In genomic region chr11:43775469-43776323, GRCm38 (mm10) we compare ENCODE assay signal across 8 mouse cellular contexts. TPM values are rescaled to one million over a fixed set of nuclear protein-coding genes. Genes with fewer than 3 reads are reported as not detected.
DNase-seq lines count a peak whose midpoint lies in the region; ATAC-seq lines count a peak whose summit lies in the region.

No protein-coding gene starts in this region.

- 13% methylated on average over 63 of the region's 63 CpGs for WGBS in heart, embryonic 10.5 days
- 15% methylated on average over 62 of the region's 63 CpGs for WGBS in forebrain, embryonic 14.5 days
- 15% methylated on average over 59 of the region's 63 CpGs for WGBS in kidney, embryonic 16.5 days

- H3K27me3 ChIP-seq in heart, embryonic 10.5 days (ENCODE audit: insufficient read depth, poor library complexity, severe bottlenecking), result peaks cover 32% of the 10 kb centered on the region
- H3K27me3 ChIP-seq in forebrain, embryonic 14.5 days (replicated peaks; ENCODE audit: control insufficient read depth, insufficient read depth, low read length), result peaks cover 14% of the 10 kb centered on the region; the same call in 1 of the 2 replicates
- H3K27me3 ChIP-seq in kidney, embryonic 16.5 days (ENCODE audit: insufficient read depth, low read length), result peaks cover 3% of the 10 kb centered on the region; the same call in 1 of the 2 replicates

- H3K4me1 ChIP-seq in heart, embryonic 10.5 days, result peaks cover 16% of the 10 kb centered on the region
- peaks cover 3% of the 10 kb centered on the region; the same call in 1 of the 2 replicates for H3K4me1 ChIP-seq in forebrain, embryonic 14.5 days (ENCODE audit: control insufficient read depth, insufficient read depth, low read length)
- no peaks in the 10 kb centered on the region; the same call in 1 of the 2 replicates for H3K4me1 ChIP-seq in kidney, embryonic 16.5 days (ENCODE audit: insufficient read depth, low read length)

- peak overlapping the region; percentile 50 for H3K27ac ChIP-seq in heart, embryonic 10.5 days
- H3K27ac ChIP-seq in forebrain, embryonic 14.5 days (ENCODE audit: low read depth, low read length), result no peak overlapping the region
- H3K27ac ChIP-seq in kidney, embryonic 16.5 days (ENCODE audit: low read length), result no peak overlapping the region

- H3K9ac ChIP-seq in forebrain, embryonic 14.5 days (ENCODE audit: low read length), result peak overlapping the region; percentile 50
- H3K9ac ChIP-seq in kidney, embryonic 16.5 days (replicated peaks; ENCODE audit: low read length), result peak overlapping the region; percentile 55

- no peaks in the 10 kb centered on the region for H3K36me3 ChIP-seq in heart, embryonic 10.5 days
- no peaks in the 10 kb centered on the region for H3K36me3 ChIP-seq in forebrain, embryonic 14.5 days (ENCODE audit: control insufficient read depth, insufficient read depth, low read length)
- H3K36me3 ChIP-seq in kidney, embryonic 16.5 days (ENCODE audit: insufficient read depth, low read length), result no peaks in the 10 kb centered on the region

- ATAC-seq in forebrain, embryonic 14.5 days, result peak; percentile 46; the same call in 1 of the 2 replicates
- ATAC-seq in kidney, embryonic 16.5 days (ENCODE audit: low FRiP score, low TSS enrichment), result peak; percentile 60
- ATAC-seq in activated CD4-positive, CD25-positive, alpha-beta regulatory T cell, adult 4 months, result no peak

- H3K4me2 ChIP-seq in forebrain, embryonic 14.5 days (ENCODE audit: low read length), result peak overlapping the region; percentile 55
- peak overlapping the region; percentile 64 for H3K4me2 ChIP-seq in kidney, embryonic 16.5 days (replicated peaks; ENCODE audit: low read depth, low read length)

- peak; percentile 83 for DNase-seq in heart, embryonic 10.5 days (ENCODE audit: low spot score)
- no peak for DNase-seq in heart, adult 11 months
- peak; percentile 39 for DNase-seq in R1 (ENCODE audit: low read depth, low spot score)
- DNase-seq in forebrain, embryonic 14.5 days (ENCODE audit: low spot score), result peak; percentile 10
- peak; percentile 34 for DNase-seq in mesoderm, embryonic 11.5 days (ENCODE audit: low read depth, low spot score)
- no peak for DNase-seq in layer of hippocampus, adult 9-11 months

- H3K9me3 ChIP-seq in heart, embryonic 10.5 days, result no peaks in the 10 kb centered on the region
- H3K9me3 ChIP-seq in forebrain, embryonic 14.5 days (replicated peaks; ENCODE audit: control insufficient read depth, low read length), result no peaks in the 10 kb centered on the region
- H3K9me3 ChIP-seq in kidney, embryonic 16.5 days (ENCODE audit: low read length), result no peaks in the 10 kb centered on the region

- peak overlapping the region; percentile 62 for H3K4me3 ChIP-seq in heart, embryonic 10.5 days
- H3K4me3 ChIP-seq in forebrain, embryonic 14.5 days (ENCODE audit: low read depth, low read length), result peak overlapping the region; percentile 32
- peak overlapping the region; percentile 45 for H3K4me3 ChIP-seq in kidney, embryonic 16.5 days (ENCODE audit: low read length)

RNA-seq across cellular contexts. Expression of gene Ttc1, which starts 27.9 kb away (rescaled TPM):
- 58.6 and 68.2 TPM in 2 replicates for polyA plus RNA-seq in heart, embryonic 10.5 days (2016; fragmentation: Nextera tagmentation; extraction: Ambion mirVana)
- polyA plus RNA-seq in forebrain, embryonic 14.5 days (2014; fragmentation: Nextera tagmentation; extraction: Ambion mirVana), result 82.5 and 87.1 TPM in 2 replicates
- polyA plus RNA-seq in kidney, embryonic 16.5 days (2015; fragmentation: Nextera tagmentation; extraction: Ambion mirVana), result 69.6 and 71.0 TPM in 2 replicates
- polyA plus RNA-seq in activated CD4-positive, CD25-positive, alpha-beta regulatory T cell, adult 4 months (2017; shearing (Covaris generic)), result 100 to 1,000 TPM in 1 of 2 experiments, 10 to 100 TPM in 1; 95.1 to 112 TPM

Comparison
In these comparisons a context has a peak if more than half of its experiments do, and no peak if none do; other contexts are left out.
1. DNase-seq: peak in heart, embryonic 10.5 days (single experiment), R1 (single experiment), forebrain, embryonic 14.5 days (single experiment) and mesoderm, embryonic 11.5 days (single experiment); none in heart, adult 11 months (single experiment) and layer of hippocampus, adult 9-11 months (single experiment).
2. Peak in every context shown above with its lines, with median percentiles within 50 percentile points of each other: H3K4me3 ChIP-seq.